Mouse (Mus musculus): ENCODE data around the gene Krt6a. TPM values are rescaled to one million over a fixed set of nuclear protein-coding genes. Genes with fewer than 3 reads are reported as not detected.

Gene Krt6a
- total RNA-seq (2021) = not detected
- long read RNA-seq, experiment 1 = 0 reads
- long read RNA-seq, experiment 2 = 0 reads

- intact Hi-C loops (cut with DNase I) = no loop called here
- Histone ChIP-seq H3K27ac (no peak within 1 kb of the TSS), H3K4me3 (no peak within 1 kb of the TSS)
- no peak for DNase-seq
- TF ChIP-seq CTCF (IDR thresholded peaks at IDR 0.05) = no peak
These were observed at the start of gene Krt6a for GRCm38 (mm10) chr15:101694207-101694606. Gene Krt6a (minus strand): TSS chr15:101694307.

DNA sequence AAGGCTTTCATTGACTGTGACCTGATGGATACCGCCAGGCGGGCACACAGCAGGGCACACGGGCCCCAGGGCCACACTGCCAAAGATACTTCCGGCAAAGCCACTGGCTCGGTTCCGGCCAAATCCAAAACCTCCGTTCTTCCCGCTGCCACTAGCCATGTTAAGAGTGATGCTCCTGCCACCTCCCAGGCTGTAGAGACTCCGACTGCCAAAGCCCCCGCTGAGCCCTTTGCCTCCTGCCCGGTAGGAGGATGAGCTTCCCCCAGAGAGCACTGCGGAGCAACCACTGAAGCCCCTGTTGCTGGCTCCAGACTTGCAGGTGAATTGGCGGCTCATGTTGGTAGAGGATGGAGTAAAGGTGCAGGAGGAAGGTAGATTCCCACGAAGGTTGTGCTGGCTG is 48.6 kb upstream of the Krt6a start, which contains the start of gene Krt71:
Krt71 (minus strand) TSS at position 399 of the 400 bp plus-strand sequence.
- no peak within 1 kb of the TSS for H3K4me3 ChIP-seq
- DNase-seq = no peak
- intact Hi-C loops (cut with DNase I) = no loop called here
- TF ChIP-seq CTCF (IDR thresholded peaks at IDR 0.05) = no peak
- no peak within 1 kb of the TSS for H3K27ac ChIP-seq

DNA sequence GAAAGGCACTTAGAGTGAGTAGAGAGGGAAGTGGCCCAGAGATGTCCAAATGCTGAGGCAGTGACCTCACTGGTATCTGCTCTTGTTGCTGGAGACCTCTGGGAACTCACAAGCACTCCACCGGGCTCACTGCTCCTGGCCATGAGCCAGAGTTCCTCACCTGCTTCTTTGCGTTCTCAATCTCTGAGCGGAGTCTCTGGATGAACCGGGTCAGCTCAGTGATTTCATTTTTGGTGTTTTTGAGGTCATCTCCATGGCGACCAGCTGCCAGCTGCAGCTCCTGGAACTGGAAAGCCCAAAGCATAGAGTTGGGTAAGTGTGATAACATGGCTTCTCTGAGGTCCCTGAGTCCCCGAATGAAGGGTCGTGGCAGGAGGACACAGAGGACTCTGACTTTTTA is 43.7 kb upstream of the Krt6a start:
- intact Hi-C loops (cut with DNase I) = no loop called here
- TF ChIP-seq CTCF (IDR thresholded peaks at IDR 0.05) = no peak
- no peak for DNase-seq
- no peak overlapping the region for H3K4me3 ChIP-seq
- H3K27ac ChIP-seq = no peak overlapping the region

GRCm38 (mm10) chr15:101730653-101731052 is 36.5 kb upstream of the Krt6a start:
- intact Hi-C loops (cut with DNase I) = no loop called here
- no peak for DNase-seq
- no peak for TF ChIP-seq CTCF (IDR thresholded peaks at IDR 0.05)
- H3K27ac ChIP-seq = no peak overlapping the region
- H3K4me3 ChIP-seq = no peak overlapping the region

DNA sequence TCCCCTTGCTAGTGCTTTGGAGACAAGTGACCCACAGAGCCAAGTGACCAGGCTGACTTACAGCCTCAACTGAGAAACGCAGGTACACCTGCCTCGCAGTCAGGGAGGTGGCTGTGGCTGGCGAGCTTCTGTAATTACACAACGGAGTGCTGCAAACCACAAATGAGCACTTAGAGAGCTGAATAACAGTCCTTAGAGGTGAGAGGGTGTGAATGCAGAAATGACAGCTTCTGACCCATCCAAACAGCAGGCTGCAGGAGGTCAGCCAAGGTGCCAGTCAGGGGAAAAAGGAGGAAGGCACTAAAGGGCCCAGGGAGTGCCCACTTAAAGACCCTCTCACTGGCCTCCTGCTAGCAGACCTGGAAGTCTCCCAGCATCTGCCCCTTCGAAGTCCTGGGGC is 30.6 kb upstream of the Krt6a start:
- no peak overlapping the region for H3K27ac ChIP-seq
- no peak for DNase-seq
- TF ChIP-seq CTCF (IDR thresholded peaks at IDR 0.05) = no peak
- no peak overlapping the region for H3K4me3 ChIP-seq
- intact Hi-C loops (cut with DNase I) = no loop called here

- Histone ChIP-seq H3K27ac (no peak overlapping the region), H3K4me3 (no peak overlapping the region)
- DNase-seq = no peak
- TF ChIP-seq CTCF (IDR thresholded peaks at IDR 0.05) = no peak
- intact Hi-C loops (cut with DNase I) = no loop called here
These were observed 21.7 kb upstream of the Krt6a start for GRCm38 (mm10) chr15:101715831-101716230.

DNA sequence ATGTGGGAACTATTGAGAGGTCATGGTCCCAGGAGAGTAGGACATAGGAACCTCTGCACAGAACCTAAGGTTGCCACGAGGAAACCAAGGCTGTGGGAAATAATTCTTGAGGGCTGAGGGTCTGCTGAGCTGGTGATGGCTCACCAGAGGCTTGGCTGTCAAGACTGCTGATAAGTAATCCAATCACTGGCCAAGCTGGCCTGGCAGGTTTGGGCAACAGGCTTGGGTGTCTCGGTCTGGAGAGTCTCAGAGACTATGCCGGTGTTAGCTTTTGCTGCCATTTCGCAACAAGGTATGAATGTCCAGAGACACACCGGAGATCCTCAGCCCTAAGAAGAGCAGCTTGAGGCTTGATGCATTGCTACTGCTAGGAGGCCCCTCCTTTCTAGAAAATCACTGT is 20.2 kb upstream of the Krt6a start:
- Histone ChIP-seq H3K27ac (no peak overlapping the region), H3K4me3 (no peak overlapping the region)
- TF ChIP-seq CTCF (IDR thresholded peaks at IDR 0.05) = no peak
- DNase-seq = no peak
- intact Hi-C loops (cut with DNase I) = no loop called here

DNA sequence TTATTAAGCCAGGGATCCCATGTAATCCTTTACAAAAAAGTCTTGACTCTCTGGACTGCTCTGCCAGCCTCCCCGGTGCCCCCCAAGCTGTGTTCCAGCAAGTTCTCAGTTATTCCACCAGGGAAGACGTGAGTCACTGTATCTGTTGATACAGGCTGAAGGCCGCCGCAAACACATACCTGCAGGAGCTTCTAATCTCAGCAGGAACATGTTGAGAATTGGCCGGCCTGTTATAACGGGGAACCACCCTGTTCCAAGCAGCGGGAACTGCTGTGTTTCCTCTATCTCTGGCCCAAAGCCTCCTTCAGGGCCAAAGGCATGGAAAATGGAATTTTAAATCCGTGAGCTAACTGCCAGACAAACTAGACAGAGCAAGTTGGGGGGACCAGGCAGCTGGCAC is 19.6 kb upstream of the Krt6a start:
- TF ChIP-seq CTCF (IDR thresholded peaks at IDR 0.05) = no peak
- no peak overlapping the region for H3K4me3 ChIP-seq
- DNase-seq = no peak
- intact Hi-C loops (cut with DNase I) = no loop called here
- H3K27ac ChIP-seq = no peak overlapping the region

DNA sequence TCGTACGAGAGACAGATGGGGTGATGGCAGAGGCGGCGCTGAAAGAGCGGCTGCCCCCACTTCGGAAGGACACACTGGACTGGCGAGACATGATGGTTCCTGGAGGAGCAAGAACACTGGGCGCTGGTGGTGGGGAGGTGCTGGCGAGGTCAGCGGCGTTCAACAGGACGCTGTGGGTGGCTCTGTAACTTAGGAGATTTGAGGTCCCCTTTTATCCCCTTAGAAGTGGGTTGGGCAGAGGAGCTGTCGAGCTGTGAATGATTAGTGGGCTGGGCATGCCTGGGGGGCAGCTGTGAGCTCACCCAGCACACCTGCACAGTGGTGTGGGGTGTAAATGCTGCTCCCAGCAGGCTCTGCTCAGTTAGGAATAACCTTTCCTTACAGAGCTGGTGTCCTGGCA is 18.6 kb upstream of the Krt6a start, which contains the start of gene Krt5:
Krt5 (minus strand) TSS at position 179 of the 400 bp plus-strand sequence.
- Histone ChIP-seq H3K27ac (no peak within 1 kb of the TSS), H3K4me3 (no peak within 1 kb of the TSS)
- no peak for TF ChIP-seq CTCF (IDR thresholded peaks at IDR 0.05)
- intact Hi-C loops (cut with DNase I) = no loop called here
- no peak for DNase-seq

DNA sequence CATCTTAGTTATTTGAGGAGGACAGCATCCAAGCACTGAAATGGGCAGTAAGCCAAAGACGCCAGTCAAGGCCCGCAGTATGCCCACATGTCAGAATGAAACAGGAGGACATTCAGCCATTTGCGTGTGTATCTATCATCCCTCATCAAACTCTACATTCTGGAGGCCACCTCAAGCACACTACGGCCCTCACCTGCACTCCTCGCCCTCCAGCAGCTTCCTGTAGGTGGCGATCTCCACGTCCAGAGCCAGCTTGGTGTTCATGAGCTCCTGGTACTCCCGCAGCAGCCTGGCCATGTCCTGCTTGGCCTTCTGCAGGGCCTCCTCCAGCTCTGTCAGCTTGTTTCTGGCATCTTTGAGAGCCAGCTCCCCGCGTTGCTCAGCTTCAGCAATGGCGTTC is 14.6 kb upstream of the Krt6a start:
- no peak for TF ChIP-seq CTCF (IDR thresholded peaks at IDR 0.05)
- no peak overlapping the region for H3K27ac ChIP-seq

DNA sequence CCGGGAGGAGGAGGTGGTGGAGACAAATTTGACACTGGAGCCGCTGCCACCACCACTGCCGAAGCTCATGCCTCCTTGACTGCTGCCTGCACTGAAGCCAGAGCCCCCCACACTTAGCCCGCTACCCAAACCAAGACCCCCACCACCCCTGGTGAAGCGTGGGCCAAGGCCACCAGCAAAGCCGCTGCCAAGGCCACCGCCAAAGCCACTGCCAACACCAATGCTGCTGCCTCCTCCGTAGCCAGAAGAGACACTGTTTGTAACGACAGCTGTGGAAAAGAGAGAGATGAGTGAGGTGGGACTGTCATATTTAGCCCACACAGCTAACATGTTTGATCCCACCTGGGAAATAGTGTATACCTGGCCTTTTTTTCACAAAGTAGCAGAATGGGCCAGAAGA is 13.3 kb upstream of the Krt6a start:
- intact Hi-C loops (cut with DNase I) = no loop called here
- no peak for TF ChIP-seq CTCF (IDR thresholded peaks at IDR 0.05)
- no peak for DNase-seq
- no peak overlapping the region for H3K4me3 ChIP-seq
- H3K27ac ChIP-seq = no peak overlapping the region

More for the DNA sequence above, 14.6 kb upstream of the Krt6a start:
- intact Hi-C loops (cut with DNase I) = no loop called here
- DNase-seq = no peak
- H3K4me3 ChIP-seq = no peak overlapping the region

DNA sequence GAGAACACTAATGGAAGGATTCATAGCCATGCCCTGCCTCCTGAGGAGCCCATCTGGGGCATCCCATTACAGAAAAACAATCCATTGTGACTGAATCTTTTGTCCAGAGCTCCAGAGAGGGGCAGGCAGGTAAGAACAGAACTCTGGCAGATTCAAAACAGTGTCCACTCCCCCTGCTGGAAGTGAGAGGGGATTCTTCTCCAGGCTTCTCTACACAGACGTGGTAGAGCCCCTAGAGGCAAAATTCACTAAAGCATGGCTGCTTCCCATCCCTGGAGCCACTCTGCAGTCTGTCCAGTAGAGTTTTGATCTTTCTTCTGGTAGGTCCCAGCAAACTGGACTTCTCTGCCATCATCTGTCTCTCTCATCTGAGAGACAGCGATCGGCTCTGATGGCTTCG is 10.0 kb upstream of the Krt6a start:
- Histone ChIP-seq H3K4me3 (no peak overlapping the region), H3K27ac (no peak overlapping the region)
- intact Hi-C loops (cut with DNase I) = no loop called here
- no peak for DNase-seq
- TF ChIP-seq CTCF (IDR thresholded peaks at IDR 0.05) = 0 out of 2 replicates have a peak, but pooled peaks have one; percentile 8

DNA sequence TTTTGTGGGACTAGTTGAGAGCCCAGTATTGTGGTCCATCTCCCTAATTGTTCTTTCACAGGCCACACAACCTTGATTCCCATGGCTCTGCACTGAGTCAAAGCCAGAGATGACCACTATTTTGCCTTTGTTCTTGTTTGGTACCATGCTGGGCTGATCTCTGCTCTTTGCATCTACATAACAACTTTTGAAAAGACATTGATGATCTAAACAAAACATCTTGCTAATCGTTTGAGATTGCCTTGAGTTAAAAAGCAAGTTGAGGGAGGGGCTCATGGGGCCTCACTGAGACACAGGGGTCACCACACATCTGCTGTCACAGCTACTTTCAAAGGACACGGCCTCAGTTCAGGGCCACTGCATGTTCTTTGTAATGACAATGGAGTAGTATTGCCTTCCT is 8.3 kb upstream of the Krt6a start:
- H3K4me3 ChIP-seq = no peak overlapping the region
- intact Hi-C loops (cut with DNase I) = no loop called here
- no peak overlapping the region for H3K27ac ChIP-seq
- no peak for DNase-seq
- TF ChIP-seq CTCF (IDR thresholded peaks at IDR 0.05) = no peak

DNA sequence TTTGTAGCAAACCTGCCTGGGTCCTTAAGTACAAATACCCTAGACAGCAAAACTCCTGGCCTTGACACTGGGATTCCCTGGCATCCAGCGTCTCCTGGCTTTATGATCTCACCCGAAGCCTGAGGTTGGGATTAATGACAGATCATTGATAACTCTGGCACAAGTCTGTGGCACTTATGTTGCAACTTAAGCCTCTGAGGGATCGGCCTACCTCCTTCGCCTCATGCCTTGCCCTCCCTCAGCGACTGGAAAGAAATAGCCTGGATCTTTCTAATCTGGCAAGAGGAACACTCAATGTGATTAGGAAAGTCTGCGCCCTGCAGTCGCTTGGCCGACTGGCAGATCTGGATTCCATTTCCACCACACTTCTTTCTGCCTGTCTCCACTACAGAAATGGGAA is 5.8 kb upstream of the Krt6a start:
- DNase-seq = no peak
- intact Hi-C loops (cut with DNase I) = no loop called here
- Histone ChIP-seq H3K4me3 (no peak overlapping the region), H3K27ac (no peak overlapping the region)
- no peak for TF ChIP-seq CTCF (IDR thresholded peaks at IDR 0.05)

DNA sequence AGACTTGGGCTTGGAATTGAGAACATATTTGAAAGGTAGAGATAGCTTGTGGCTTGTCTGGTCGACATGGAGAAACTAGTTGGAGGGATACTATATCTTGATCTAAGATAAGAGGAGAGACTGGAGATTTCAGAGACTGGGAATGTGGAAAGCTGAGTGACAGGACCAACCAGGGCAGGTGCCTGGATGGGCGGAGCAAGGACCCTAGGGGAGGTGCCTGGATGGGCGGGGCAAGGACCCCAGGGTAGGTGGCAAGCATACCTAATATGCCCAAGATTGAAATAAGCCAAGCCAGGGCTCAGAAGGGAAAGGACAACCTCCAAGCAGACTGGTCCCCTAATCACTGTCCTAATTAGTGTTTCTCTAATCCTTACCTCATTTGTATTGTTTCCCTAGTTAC is 5.1 kb upstream of the Krt6a start:
- Histone ChIP-seq H3K4me3 (no peak overlapping the region), H3K27ac (no peak overlapping the region)
- DNase-seq = no peak
- intact Hi-C loops (cut with DNase I) = no loop called here
- TF ChIP-seq CTCF (IDR thresholded peaks at IDR 0.05) = no peak
